Mouse (Mus musculus): ENCODE data around the gene Herpud2.
A peak's percentile ranks its signal among the peaks of the same experiment; 100 is the strongest.
"Not testable (repeated sequence)": the region's sequence is repeated elsewhere in the genome, so short reads cannot be mapped to it uniquely, and the experiment has no call there.

The Herpud2 gene

DNA sequence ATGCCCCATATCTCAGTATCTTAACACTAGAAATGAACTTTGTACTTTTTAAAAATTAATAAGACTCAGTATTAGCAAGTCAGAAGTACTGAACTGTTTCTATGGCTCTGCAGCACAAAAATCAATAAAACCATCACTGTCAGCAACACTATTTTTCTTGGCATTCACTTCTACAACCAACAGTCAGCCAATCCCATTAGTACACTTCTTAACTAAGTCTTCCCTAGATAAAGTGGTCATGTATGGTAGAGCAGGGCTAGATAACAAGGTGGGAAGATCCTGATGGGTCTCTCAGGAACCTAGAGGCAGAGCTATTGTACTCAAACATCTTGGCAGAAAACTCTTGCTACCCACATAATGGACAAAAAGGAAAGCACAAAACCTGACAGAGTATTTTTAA lies 7.7 kb downstream of the Herpud2 start:
- DNase-seq = no peak

DNA sequence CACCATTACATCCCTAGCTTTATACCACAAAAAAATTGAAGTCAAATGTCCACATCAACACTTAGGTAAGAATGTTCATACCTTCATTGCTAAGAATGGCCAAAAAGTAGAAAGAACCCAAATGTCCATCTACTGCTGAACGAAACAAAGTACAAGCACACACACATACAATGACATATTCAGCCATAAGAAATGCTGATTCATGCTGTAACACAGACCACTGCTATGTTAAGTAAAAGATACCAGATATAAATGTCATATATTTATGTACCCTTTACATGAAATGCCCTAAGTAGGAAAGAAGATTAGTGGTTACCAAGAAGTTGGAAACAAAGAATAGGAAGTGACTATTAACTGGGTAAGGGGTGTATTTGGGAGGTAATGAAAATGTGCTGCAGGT lies 8.6 kb downstream of the Herpud2 start:
- no peak for DNase-seq

DNA sequence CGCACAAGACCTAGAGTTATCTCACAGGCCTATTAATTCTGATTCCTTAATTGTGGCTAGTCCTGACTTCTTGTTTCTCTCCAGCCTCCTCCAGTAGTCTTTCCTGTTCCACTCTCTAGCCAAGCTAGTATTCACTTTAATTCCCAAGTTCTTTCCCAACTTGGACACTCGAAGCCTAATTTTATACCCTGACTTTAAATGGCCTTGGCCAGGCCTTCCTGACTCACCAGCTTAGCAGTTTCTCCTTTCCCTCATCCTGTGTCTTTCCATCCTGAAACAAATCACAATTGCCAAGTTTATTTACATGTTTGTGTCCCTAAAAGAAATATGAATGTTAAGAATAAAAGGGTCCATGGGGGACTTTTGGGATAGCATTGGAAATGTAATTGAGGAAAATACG lies 9.6 kb downstream of the Herpud2 start:
- DNase-seq = no peak

DNA sequence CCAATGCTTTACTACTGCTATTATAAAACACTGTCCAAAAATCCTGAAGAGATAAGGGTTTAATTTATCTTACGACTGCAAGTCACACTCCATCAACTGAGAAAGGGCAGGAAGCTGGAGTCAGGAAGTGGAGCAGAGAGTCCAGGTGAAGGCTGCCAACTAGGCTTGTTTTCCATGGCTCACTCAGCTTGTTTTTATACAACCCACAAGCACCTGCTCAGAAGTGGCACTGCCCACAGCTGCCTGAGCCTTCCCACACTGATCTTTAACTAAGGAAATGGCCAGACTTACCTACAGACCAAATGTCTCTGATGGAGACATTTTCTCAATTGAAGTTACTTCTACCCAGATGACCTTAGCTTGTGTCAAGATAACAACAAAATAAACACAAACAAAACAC lies 11.3 kb downstream of the Herpud2 start:
- no peak for DNase-seq

DNA sequence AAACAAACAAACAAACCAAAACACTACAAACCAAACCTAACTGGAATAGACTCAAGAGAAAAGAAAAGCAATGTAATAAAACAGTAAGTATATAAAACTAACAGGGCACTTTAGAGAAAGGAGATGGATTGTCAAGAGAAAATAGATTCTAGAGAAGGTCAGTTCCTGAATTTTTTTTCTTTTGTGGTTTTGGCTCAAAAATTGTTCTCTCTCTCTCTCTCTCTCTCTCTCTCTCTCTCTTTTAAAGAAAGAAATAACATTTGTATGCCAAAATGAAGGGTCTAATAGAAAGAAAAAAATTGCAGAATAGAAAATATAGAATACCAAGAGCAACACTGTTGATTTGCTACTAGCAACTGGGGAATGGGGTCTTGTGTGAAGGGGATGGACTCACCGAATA lies 12.7 kb downstream of the Herpud2 start:
- DNase-seq = no peak

DNA sequence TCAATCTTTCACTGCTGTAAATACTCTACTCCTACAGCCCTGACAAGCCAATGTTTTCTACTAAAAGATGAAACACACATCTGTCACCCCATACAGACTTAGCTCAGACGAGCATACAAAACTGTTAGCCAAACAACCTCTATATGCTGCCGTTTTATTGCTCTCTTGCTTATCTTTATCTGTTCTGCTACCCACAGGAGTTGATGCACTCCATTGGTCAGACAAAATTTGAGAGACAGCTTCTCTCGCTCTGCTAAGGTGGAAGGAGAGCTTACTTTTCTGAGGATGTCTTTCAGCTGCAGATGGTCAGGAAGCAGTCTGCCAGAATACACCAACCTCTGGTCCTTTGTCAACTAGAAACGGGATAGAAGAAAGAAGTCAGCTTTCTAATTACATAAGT lies 18.7 kb downstream of the Herpud2 start:
- DNase-seq = no peak

DNA sequence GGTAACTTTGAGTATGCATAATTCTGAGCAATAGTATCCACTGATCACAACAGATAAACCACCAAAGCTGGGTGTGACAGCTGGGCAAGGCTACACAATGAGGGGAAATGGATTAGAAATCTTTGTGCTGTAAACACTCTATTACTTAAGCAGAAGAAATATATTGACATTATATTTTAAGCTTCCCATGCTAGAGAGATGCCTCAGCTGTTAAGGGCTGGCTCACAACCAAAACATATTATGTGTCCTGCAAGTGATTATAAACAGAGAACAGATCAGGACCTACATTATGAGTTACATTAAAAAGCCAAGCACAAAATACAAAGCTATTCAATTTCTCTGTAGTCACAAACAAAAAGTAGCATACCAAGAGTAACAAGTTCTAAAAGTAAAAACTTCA lies 19.4 kb downstream of the Herpud2 start:
- DNase-seq = no peak

DNA sequence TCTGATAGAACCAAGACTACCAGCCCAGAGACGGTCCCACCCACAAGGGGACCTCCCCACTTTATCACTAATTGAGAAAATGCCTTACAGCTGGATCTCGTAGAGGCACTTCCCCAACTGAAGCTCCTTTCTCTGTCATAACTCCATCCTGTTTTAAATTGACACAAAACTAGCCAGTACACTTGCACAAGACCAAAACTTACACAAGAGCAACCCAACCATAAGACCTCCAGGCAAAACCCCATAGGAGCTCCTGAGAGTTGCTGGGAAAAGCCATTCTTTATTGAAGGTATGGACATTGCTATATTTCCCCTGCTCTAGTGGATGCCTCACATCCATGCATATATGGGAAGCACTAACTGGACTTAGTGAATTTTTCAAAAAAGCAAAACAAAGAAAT lies 27.6 kb downstream of the Herpud2 start:
- no peak for DNase-seq

DNA sequence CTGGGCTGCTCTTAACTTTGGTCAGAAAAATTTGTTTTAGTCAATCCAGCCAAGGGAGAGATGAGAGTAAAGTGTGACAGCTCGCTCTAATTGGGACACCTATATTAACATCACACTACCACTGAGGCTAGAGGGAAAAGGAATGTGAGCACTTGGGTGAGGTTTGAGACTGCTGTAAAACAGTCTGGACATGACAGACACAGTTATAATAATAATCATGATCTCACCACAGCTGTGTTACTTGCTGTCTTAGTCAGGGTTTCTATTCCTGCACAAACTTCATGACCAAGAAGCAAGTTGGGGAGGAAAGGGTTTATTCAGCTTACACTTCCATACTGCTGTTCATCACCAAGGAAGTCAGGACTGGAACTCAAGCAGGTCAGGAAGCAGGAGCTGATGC lies 28.0 kb downstream of the Herpud2 start:
- DNase-seq = not testable (repeated sequence)

DNA sequence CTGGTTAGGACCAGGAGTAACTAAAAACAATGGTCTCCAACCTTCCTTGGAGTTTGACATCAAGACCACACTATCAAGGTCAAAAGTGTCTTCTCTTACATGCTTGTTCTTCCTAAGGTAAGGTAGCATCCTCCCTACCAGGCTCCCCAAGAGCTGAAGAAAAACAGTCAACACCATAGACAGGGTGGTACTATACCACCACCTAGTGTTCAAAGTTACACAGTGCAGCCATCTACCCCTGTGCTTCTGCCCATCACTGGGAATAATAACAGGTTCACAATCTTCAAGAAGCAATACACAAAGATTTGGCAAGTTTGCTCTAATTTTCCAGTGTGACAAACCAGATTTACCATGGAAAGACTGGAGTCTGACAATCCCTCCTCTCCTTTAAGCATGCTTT lies 47.0 kb downstream of the Herpud2 start:
- DNase-seq = peak; percentile 49

DNA sequence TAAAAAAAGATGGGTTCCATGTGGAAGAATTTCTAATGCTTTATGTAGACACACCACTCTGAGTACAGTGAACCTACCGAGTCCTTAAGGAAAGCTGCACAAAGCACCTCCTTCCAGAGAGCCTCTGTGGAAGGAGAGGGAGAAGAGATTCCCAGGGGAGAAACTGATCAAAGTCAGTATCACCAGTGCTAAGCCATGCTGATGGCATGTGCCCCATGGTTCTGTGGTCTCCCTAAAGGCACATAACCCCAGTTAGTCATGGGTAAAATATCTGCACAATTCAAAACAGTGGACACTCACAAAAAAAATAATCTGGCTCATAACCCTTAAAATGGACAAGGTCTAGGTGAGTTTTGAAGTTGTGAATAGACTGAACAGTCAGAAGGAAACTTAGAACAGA lies 48.7 kb downstream of the Herpud2 start:
- no peak for DNase-seq

DNA sequence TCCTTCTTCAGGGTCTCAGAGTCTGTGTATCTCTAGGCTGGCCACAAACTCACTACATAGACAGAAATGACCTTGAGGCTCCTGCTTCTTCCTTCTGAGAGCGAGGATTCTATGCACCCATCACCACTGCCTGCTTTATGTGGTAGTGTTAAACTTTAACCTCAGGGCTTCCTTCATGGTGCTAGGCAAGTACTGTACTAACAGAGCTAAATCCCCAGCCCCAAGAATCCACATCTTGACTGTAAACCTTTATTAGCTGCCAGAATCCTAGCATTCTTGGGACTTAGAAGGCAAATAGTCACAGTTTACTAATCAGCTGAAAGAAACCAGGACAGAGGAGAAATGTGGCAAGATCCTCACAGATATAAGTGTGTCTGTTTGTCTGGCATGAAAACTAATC lies 60.8 kb downstream of the Herpud2 start:
- no peak for DNase-seq

DNA sequence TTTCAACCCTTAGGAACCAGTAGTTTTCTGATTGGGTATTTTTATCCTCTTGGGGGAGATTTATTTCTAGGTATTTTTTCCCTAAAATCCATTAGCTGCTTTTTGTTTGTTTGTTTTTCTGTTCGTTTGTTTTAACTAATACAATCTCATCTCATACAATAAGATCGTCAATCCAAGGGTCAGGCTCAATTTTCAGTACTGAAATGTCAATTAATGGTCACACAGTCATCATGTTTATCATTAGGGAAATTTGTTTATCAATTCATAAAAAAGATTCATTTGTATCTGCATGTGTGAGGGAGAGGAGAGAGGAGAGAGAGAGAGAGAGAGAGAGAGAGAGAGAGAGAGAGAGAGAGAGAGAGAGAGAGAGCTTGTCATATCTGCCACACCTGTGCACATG lies 62.5 kb downstream of the Herpud2 start, which contains the start of gene Gm10181:
Gene Gm10181 (plus strand): TSS at position 301 of the 400 bp plus-strand sequence.
- no peak for DNase-seq

DNA sequence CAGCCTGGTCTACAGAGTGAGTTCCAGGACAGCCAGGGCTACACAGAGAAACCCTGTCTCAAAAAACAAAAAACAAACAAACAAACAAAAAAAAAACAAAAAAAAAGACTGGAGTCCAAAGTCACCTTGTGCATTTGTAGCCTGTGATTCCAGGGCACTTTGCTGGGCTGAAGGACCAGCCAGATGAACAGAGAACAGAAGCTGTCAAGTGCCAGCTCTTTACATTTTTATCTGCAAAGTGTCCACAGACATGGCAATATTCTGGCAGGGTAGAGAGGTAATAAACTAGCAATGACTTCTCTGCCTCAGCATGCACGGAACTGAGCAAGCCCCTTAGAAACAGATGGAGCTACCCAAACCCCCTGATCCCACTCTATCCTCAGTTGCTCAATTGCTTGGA lies 75.1 kb downstream of the Herpud2 start:
- DNase-seq = no peak

DNA sequence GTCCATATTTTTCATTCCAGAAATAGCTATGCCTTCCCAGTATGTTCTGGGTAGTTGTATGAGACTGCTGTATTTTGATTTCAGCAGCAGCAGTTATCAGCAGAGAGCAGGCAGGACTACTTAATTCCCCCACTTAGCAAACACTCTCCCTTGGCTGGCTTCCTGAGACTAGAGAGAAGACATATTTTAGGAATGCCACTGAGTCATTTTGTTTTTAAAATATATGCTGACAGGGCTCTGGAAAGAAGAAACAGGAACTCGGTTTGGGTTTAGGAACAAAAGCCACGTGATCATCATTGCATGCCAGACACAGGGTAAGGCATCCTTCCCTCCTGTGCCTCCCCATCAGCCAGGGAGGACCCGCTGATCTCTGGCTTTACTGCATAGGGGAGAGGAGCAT lies 75.6 kb downstream of the Herpud2 start:
- no peak for DNase-seq

DNA sequence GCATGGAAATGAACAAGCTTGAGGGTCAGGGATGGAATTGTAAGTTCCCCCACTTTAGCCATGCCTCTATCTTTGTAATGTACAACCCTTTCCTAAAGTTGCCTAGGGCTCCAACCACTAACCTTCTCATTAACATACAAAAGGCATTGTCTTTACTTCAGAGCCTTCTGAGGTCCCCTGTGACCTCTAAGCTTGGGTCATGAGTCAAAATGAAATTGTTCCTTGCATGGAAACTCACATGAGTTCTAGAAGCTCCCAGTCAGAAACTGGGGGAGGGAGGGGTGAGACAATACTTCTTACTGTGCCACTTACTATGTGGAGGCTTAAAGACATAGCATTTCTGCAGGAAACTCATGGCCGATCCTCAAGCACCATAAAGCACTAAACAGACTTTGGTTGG lies 79.0 kb downstream of the Herpud2 start:
- no peak for DNase-seq

DNA sequence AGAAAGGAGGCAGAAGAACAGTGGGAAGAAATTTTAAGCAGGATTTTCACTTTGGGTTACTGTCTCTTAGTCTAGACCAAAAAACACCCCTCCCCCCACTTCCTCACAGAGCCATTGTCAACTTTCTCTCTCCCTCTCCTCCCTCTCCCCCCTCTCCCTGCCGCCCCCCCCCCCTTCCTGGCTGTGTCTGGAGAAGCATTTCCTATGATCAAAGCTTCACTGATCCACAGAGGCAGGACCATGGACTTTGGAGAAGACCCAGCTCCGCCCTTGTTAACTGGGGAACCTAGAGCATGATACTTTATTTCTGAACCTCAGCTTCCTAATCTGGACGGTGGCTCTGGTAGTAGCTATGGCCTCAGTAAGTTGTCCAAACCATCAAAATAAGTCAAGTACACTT lies 92.9 kb downstream of the Herpud2 start:
- DNase-seq = no peak
